Mouse (Mus musculus): ENCODE measurements around the gene Adamts7.
A peak's percentile ranks its signal among the peaks of the same experiment; 100 is the strongest.

Adamts7 gene

GRCm38 (mm10) chr9:90146869-90147268 is 16.0 kb upstream of the Adamts7 start:
- DNase-seq (ENCODE audit: low spot score in 2 of 2), result no peak

GRCm38 (mm10) chr9:90162243-90162925 is 485 bp upstream of the Adamts7 start:
- peak in 1 of 2 experiments; percentile 28 for DNase-seq (ENCODE audit: low spot score in 2 of 2)

- no peak for DNase-seq (ENCODE audit: low spot score in 2 of 2)
Measured at GRCm38 (mm10) chr9:90163749-90164095, 853 bp downstream of the Adamts7 start.

DNA sequence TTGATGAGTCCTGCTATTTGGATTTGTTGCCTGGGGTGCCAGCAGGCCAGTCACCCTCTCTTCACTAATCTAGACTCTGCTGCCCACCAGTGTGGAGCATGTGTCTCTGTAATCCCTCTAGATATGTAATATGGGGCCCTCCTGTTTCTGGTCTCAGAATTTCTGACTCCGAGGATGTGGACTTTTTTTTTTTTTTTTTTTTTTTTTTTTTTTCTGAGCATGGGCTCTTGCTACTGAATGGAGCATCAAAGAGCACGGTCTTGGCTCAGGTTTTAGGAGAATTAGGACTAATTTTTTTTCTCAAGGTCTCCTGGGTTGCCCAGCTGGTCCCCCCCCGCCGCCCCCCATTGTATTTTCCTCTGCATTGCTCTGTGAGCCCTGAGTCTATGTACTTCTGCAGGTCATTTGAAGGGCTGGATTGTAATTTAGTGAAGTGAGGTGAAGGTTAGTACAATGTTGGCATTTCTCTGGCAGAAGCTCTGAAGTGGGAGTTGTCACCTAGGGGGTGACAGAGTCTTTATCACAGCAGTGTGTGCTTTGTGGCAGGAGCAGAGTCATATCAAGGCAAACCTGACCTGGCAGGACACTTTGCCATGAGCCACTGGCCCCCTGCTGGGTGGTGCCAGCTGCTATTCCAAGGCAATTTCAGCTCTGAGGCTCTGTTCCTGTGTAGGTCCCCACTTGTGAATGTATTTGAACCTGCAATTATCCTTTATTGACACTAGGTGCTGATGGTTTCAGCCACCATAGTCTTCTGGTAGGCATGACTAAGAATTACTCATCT is 2.0 kb downstream of the Adamts7 start:
- no peak for DNase-seq (ENCODE audit: low spot score in 2 of 2)

GRCm38 (mm10) chr9:90165590-90165989 is 2.7 kb downstream of the Adamts7 start:
- DNase-seq (ENCODE audit: low spot score in 2 of 2), result no peak

GRCm38 (mm10) chr9:90166615-90167014 is 3.7 kb downstream of the Adamts7 start:
- DNase-seq (ENCODE audit: low spot score in 2 of 2), result no peak

GRCm38 (mm10) chr9:90169965-90170364 is 7.1 kb downstream of the Adamts7 start:
- no peak for DNase-seq (ENCODE audit: low spot score in 2 of 2)

DNA sequence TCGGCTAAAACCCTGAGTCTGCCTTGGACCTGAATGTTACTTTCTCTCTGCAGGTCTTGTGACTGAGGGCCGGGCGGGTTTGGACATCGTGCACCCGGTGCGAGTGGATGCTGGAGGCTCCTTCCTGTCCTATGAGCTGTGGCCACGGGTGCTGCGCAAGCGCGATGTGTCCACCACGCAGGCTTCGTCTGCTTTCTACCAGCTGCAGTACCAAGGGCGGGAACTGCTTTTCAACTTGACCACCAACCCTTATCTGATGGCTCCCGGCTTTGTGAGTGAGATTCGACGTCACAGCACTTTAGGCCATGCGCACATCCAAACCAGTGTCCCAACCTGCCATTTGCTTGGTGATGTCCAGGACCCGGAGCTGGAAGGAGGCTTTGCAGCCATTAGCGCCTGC is 8.6 kb downstream of the Adamts7 start:
- no peak for DNase-seq (ENCODE audit: low spot score in 2 of 2)

GRCm38 (mm10) chr9:90172528-90173321 is 9.9 kb downstream of the Adamts7 start:
- no peak for DNase-seq (ENCODE audit: low spot score in 2 of 2)

DNA sequence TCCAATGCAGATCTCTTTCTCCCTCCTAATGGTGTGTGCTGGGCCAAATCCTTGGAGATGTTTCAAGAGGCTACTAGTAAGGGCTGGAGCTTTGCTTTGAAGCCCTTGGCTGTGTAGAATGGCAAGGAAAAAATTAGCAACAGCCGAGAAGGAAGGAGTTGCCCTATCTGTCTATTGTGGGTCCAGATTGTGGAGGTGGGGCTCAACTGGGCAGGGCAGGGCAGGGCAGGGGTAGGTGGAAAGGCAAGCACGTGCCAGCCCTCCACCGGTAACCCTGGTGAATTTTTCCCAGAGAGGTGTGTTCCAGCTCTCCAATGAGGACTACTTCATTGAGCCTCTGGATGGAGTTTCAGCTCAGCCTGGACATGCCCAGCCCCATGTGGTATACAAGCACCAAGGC is 10.5 kb downstream of the Adamts7 start:
- DNase-seq (ENCODE audit: low spot score in 2 of 2), result no peak

DNA sequence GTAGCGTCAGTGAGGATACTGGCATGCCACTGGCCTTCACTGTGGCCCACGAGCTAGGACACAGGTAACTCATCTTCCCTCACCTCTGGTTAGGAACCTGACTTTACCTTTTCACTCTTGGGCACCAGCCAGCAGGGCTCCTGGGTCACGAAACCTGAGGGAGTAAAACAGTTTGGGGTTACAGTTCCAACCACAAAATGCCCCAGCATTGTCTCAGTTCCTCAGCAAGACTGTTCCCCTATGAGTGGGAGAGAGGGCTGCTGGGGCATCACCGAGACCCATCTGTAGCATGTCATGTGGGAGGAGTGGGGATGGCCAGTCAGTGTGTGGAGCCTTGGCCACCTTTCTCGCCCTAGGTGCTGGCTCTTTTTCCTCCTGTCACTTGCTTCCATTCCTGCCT is 16.5 kb downstream of the Adamts7 start:
- no peak for DNase-seq (ENCODE audit: low spot score in 2 of 2)

DNA sequence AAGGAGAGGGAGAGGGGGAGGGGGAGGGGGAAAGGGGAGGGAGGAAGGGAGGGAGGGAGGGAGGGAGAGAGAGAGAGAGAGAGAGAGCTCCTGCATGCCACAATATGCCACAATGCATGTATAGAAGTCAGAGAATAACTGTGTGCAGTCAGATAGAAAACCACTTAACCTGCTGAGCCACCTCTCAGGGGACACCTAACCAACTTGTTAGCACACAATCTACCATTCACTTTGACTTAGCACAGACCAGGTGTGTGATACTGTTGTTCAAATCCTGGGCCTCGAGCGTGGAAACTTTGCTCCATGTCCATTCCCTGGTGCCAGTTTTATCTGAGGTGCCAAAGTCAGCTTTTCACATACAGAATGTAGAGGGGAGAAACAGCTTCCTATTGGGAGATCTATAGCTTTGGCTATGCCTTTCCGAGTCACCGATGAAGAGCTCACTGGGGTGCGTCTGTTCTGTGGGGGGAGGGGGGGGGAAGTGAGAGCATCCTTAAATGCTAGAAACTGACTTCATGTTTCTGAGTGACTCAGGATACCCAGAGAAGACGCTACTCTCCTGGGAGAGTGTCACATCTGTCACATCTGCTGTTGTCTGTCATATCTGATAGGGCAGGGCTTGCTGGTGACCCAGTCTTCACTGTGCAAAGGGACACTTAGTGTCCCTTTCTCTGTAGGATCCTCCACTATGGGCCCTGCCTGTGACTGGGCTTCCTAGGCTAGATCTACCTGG is 19.0 kb downstream of the Adamts7 start:
- no peak for DNase-seq (ENCODE audit: low spot score in 2 of 2)

GRCm38 (mm10) chr9:90182636-90183421 is 20.0 kb downstream of the Adamts7 start:
- DNase-seq (ENCODE audit: low spot score in 2 of 2), result no peak

DNA sequence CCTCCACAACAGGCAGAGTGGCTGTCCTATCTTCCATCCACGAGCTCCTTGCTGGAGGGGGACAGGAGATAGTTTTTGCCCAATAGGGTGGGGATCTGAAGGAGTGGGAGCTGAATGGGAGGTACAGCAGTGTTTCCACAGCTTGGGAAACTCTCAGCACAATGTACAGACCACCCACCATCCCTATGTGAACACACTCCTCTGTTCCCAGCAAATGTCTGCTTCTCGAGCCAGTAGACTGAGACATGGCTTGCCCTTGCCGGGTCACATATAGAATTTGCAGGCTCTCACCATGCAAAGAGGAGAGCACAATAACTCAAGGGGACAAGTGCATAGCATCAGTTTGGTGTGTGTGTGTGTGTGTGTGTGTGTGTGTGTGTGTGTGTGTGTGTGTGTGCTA is 20.7 kb downstream of the Adamts7 start:
- DNase-seq (ENCODE audit: low spot score in 2 of 2), result no peak

DNA sequence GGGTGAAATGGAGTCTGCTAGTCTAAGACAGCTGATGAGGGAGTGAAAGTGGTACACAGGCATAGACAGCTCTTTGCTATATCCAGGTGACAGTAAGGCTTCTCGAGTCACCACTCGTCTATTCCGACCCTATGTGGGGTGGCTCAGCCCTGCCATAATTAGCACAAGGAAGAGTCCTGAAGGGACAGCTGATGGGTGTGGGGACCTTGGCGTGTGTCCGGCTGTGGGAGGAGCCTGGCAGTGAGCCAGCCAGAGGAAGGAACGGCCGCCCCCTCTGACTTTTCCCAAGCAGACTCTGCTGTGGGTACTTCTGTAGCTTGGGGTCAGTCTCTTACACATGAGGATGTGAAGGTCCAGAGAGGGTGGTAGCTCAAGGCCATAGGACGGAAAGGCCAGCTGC is 21.2 kb downstream of the Adamts7 start:
- DNase-seq (ENCODE audit: low spot score in 2 of 2), result no peak

DNA sequence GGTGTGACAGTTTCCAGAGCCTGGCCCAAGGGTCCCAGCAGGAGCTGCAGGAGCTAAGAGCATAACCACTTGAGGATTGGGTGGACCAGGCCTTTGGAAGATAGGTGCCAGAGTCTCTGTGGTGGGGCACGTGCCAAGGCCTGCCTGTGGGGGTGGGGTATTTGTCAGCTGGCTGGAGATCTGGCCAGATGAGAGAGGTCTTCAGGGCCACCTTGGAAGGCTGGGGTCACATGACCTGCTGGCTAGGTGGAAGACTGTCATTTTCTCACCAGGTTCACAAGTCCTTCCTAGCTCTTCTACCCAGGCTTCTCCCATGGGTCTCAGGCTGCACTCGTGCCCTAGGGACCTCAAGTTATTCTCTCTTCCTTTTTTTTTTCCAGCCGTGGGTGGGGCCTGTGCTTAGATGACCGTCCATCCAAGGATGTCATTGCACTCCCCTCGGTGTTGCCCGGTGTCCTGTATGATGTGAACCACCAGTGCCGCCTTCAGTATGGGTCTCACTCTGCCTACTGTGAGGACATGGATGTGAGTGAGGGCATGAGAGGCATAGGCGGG is 22.6 kb downstream of the Adamts7 start:
- DNase-seq (ENCODE audit: low spot score in 2 of 2), result no peak

- no peak for DNase-seq (ENCODE audit: low spot score in 2 of 2)
Measured at GRCm38 (mm10) chr9:90188893-90189292, 26.0 kb downstream of the Adamts7 start.

GRCm38 (mm10) chr9:90189391-90189790 is 26.5 kb downstream of the Adamts7 start:
- no peak for DNase-seq (ENCODE audit: low spot score in 2 of 2)

- DNase-seq (ENCODE audit: low spot score in 2 of 2), result no peak
Measured at GRCm38 (mm10) chr9:90195000-90195399, 32.1 kb downstream of the Adamts7 start.

DNA sequence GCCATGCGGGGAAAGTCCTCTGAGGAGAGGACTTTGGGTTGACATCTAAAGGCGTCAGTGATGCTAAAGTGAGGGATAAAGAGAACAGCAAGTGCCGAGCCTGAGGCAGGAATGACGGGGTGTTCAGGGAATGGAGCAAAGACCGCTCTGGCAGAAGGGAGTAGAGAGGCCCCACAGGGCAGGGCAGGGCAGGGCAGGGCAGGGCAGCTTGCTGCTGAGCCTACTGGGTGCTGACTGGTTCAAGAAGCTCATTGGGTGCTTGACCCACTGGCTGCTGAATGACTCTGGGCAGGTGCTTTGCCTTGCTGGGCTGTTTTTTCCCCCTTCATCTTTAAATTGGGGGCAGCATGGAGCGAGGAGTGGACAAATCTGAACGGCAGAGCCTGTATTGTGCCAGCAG is 33.4 kb downstream of the Adamts7 start:
- no peak for DNase-seq (ENCODE audit: low spot score in 2 of 2)

GRCm38 (mm10) chr9:90197116-90197665 is 34.3 kb downstream of the Adamts7 start:
- DNase-seq (ENCODE audit: low spot score in 2 of 2), result no peak
